Mouse (Mus musculus) midbrain, embryonic 14.5 days (tissue): ENCODE data around the gene Olfr1051. TPM values are rescaled to one million over a fixed set of nuclear protein-coding genes. Genes with fewer than 3 reads are reported as not detected.
"Not testable (repeated sequence)": the region's sequence is repeated elsewhere in the genome, so short reads cannot be mapped to it uniquely, and the experiment has no call there.

Source experiments
- ATAC-seq: fragments of 200-750 bp; cut with Nextera tagmentation; 2 replicates; pipeline ENCODE4 v1.8.0; 2017; ENCODE audit warnings: moderate number of reproducible peaks, moderate library complexity; ENCODE audit not compliant: low FRiP score, low TSS enrichment
- DNase-seq: peaks from one replicate; pipeline ENCODE4 v3.0.0-alpha.2; 2015
- H3K27ac ChIP-seq: fragments of 300-500 bp; sonication (generic); replicated peaks from 2 replicates; pipeline ENCODE4 v1.5.1; 2014; ENCODE audit warnings: mild to moderate bottlenecking, low read depth, low read length, moderate library complexity
- H3K27me3 ChIP-seq: fragments of 300-500 bp; sonication (generic); 2 replicates; pipeline ENCODE4 v1.6.1; 2014; ENCODE audit warnings: low read length, control low read depth, mixed read lengths; ENCODE audit not compliant: control insufficient read depth, insufficient read depth
- H3K36me3 ChIP-seq: fragments of 300-500 bp; sonication (generic); 2 replicates; pipeline ENCODE4 v1.6.1; 2014; ENCODE audit warnings: low read length, control low read depth; ENCODE audit not compliant: control insufficient read depth, insufficient read depth
- H3K4me1 ChIP-seq: fragments of 300-500 bp; sonication (generic); 2 replicates; pipeline ENCODE4 v1.6.1; 2014; ENCODE audit warnings: mild to moderate bottlenecking, antibody characterized with exemption, low read length, control low read depth; ENCODE audit not compliant: control insufficient read depth, insufficient read depth
- H3K4me2 ChIP-seq: fragments of 300-500 bp; sonication (generic); 2 replicates; pipeline ENCODE4 v1.6.1; 2014; ENCODE audit warnings: mild to moderate bottlenecking, low read length, moderate library complexity
- H3K4me3 ChIP-seq: fragments of 300-500 bp; sonication (generic); replicated peaks from 2 replicates; pipeline ENCODE4 v1.5.1; 2014; ENCODE audit warnings: low read depth, low read length
- H3K9ac ChIP-seq: fragments of 300-500 bp; sonication (generic); replicated peaks from 2 replicates; pipeline ENCODE4 v1.6.1; 2014; ENCODE audit warnings: mild to moderate bottlenecking, low read length, moderate library complexity
- H3K9me3 ChIP-seq: fragments of 300-500 bp; sonication (generic); 2 replicates; pipeline ENCODE4 v1.6.1; 2016; ENCODE audit warnings: low read length, control low read depth, mixed read lengths; ENCODE audit not compliant: control insufficient read depth
- WGBS: fragments of 180-500 bp; shearing (Covaris S2); extraction: QIAGEN DNeasy Blood & Tissue Kit; methylation state at CpG from one replicate; pipeline ENCODE4 v1.1.7; 2014; 5-methylcytosine and 5-hydroxymethylcytosine counted together
- polyA plus RNA-seq: library from polyadenylated mRNA; unstranded; fragments of >200 nt; fragmentation: Nextera tagmentation; extraction: Ambion mirVana; gene quantifications from 2 replicates; pipeline ENCODE4 v1.2.1, GENCODE M21; 2014

Olfr1051 gene
- polyA plus RNA-seq = not detected in 2 replicates

DNA sequence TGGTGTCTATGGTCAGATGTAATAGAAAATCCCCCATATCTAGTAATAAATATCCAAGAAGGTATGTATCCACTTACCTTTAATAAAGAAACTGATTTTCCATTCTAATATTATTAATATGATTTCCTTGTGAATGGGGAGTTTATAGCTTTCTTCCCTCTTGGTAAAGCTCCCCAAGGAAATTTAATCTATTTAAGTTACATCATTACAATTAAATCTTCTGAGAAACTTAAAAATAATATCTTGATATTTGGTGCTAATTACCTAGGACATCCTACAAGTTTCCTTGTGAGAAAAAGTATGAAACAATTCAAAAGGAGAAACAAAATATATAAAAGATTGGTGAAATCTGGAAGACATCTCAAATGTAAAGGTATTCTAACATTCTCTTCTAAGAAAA is at the start of gene Olfr1051:
TSS of gene Olfr1051 (minus strand) at position 101 of the 400 bp plus-strand sequence.
- not testable (repeated sequence) for H3K27ac ChIP-seq, H3K4me3 ChIP-seq, H3K27me3 ChIP-seq, H3K4me2 ChIP-seq, DNase-seq, ATAC-seq, H3K9ac ChIP-seq, H3K9me3 ChIP-seq, H3K4me1 ChIP-seq, H3K36me3 ChIP-seq

DNA sequence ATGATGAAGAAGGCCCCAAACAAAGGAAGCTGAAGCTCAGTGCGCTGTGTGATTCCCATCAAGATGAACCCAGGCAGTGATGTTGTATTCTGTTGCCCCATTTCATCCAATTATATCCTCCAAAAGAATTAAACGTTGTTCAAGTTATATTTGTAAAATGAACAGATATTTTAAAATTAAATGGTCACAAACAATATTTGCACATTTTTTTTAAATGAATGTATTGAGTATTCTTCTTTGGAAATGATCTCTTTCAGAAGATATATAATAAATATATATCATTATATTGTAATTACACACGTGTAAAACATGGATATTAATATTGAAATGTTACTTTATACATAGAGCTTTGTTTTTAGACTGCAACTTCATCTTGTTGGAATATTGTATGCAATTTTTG is 36.3 kb upstream of the Olfr1051 start, which contains the start of gene Olfr1053:
TSS of gene Olfr1053 (minus strand) at position 101 of the 400 bp plus-strand sequence.
- no peak within 1 kb of the TSS for H3K27ac ChIP-seq
- no peak for ATAC-seq
- no peak within 1 kb of the TSS for H3K4me2 ChIP-seq
- H3K4me1 ChIP-seq = no peaks in the 10 kb centered on the region
- no peaks in the 10 kb centered on the region for H3K36me3 ChIP-seq
- no peaks in the 10 kb centered on the region for H3K27me3 ChIP-seq
- 65% methylated on average over 3 of the region's 3 CpGs for WGBS
- H3K9me3 ChIP-seq = no peaks in the 10 kb centered on the region
- H3K9ac ChIP-seq = no peak within 1 kb of the TSS
- no peak for DNase-seq
- no peak within 1 kb of the TSS for H3K4me3 ChIP-seq

DNA sequence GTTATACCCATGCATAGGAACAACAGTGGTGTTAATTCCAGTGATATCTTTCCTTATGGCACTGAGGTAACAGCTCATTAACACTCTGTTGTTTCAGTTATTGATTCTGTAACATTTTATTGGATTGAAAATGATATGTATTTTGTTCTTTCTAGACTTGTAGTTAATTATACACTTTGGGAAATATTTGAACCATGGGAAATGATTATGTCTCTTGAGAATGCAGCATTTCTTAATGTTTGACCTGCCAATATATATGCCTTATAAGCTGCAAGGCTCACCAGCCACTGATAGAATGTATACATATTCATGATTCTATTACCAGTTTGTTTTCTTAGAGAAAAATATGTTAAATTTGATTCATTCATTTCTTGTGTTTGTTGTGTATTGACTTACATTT is 13.3 kb upstream of the Olfr1051 start, which contains the start of gene Olfr1052:
TSS of gene Olfr1052 (plus strand) at position 301 of the 400 bp plus-strand sequence.
- no peak within 1 kb of the TSS for H3K4me3 ChIP-seq
- no peak within 1 kb of the TSS for H3K9ac ChIP-seq
- H3K36me3 ChIP-seq = no peaks in the 10 kb centered on the region
- DNase-seq (no peak), ATAC-seq (no peak)
- no peaks in the 10 kb centered on the region for H3K4me1 ChIP-seq
- H3K27ac ChIP-seq = no peak within 1 kb of the TSS
- H3K27me3 ChIP-seq = no peaks in the 10 kb centered on the region
- no peaks in the 10 kb centered on the region for H3K9me3 ChIP-seq
- H3K4me2 ChIP-seq = no peak within 1 kb of the TSS

DNA sequence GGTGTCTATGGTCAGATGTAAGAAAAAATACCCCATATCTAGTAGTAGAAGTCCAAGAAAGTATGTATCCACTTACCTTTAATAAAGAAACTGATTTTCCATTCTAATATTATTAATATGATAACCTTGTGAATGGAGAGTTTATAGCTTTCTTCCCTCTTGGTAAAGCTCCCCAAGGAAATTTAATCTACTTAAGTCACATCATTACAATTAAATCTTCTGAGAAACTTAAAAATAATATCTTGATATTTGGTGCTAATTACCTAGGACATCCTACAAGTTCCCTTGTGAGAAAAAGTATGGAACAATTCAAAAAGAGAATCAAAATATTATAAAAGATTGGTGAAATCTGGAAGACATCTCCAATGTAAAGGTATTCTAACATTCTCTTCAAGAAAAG is 20.7 kb downstream of the Olfr1051 start, which contains the start of gene Olfr1049:
TSS of gene Olfr1049 (minus strand) at position 101 of the 400 bp plus-strand sequence.
- not testable (repeated sequence) for ATAC-seq, H3K27me3 ChIP-seq, H3K4me3 ChIP-seq, H3K4me1 ChIP-seq, H3K27ac ChIP-seq, H3K36me3 ChIP-seq, H3K9me3 ChIP-seq, H3K9ac ChIP-seq, H3K4me2 ChIP-seq, DNase-seq

DNA sequence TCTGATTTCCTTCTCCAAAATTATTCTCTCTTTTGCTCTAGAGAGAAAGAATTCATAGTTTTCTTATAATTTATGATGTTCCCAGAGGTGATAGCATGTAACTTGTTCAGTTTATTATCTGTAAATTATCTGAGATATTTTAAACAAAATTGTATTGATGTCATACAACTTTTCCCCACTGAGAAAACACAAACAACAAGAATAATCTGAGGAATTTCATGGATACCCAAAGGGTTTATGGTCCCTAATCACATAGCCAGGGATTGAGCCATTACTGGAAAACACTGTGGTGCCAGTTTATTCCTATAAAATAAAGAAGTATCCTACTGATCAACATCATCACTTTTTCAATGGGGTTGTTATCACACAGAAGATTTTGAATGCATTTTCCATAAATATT is 38.7 kb downstream of the Olfr1051 start, which contains the start of gene Olfr1048:
TSS of gene Olfr1048 (minus strand) at position 101 of the 400 bp plus-strand sequence.
- Histone ChIP-seq H3K9ac (no peak within 1 kb of the TSS), H3K36me3 (no peaks in the 10 kb centered on the region), H3K27ac (no peak within 1 kb of the TSS), H3K27me3 (no peaks in the 10 kb centered on the region), H3K4me3 (no peak within 1 kb of the TSS), H3K4me1 (no peaks in the 10 kb centered on the region), H3K9me3 (no peaks in the 10 kb centered on the region), H3K4me2 (no peak within 1 kb of the TSS)
- ATAC-seq (no peak), DNase-seq (no peak)

DNA sequence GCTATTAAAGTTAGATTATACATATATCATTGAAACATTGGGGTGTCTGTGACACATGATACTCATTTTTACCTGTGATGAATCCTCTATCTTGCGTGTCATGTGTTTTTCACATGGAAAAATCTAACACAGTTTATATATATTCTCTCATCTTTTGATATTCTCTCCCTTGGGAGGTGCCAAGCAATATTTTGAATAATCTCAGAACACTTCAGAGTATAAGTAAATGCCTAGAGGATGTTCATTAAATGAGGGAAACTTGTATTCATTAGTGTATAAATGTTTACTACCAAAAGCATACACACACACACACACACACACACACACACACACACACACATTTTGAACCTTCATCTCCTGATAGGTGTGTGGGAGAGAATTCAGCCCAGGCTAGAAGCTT is 47.6 kb downstream of the Olfr1051 start, which contains the start of gene Olfr1047:
TSS of gene Olfr1047 (minus strand) at position 101 of the 400 bp plus-strand sequence.
- Histone ChIP-seq H3K4me3 (no peak within 1 kb of the TSS), H3K27me3 (no peaks in the 10 kb centered on the region), H3K4me1 (no peaks in the 10 kb centered on the region), H3K27ac (no peak within 1 kb of the TSS), H3K9me3 (no peaks in the 10 kb centered on the region), H3K9ac (no peak within 1 kb of the TSS), H3K4me2 (no peak within 1 kb of the TSS), H3K36me3 (no peaks in the 10 kb centered on the region)
- DNase-seq (no peak), ATAC-seq (no peak)
- 91% methylated on average over 1 of the region's 1 CpGs for WGBS

Other genes with a start within 250 kb of the Olfr1051 start
- not detected in 2 replicates for gene Olfr1034, start 233.2 kb downstream of the Olfr1051 start, polyA plus RNA-seq
- not detected in 2 replicates for gene Olfr1036, start 205.1 kb downstream of the Olfr1051 start, polyA plus RNA-seq
- gene Olfr1037, start 191.7 kb downstream of the Olfr1051 start, polyA plus RNA-seq = not detected in 2 replicates
- not detected in 2 replicates for gene Olfr1039, start 143.2 kb downstream of the Olfr1051 start, polyA plus RNA-seq
- not detected in 2 replicates for gene Olfr1040, start 132.4 kb downstream of the Olfr1051 start, polyA plus RNA-seq
- not detected in 2 replicates for gene Olfr1042, start 117.2 kb downstream of the Olfr1051 start, polyA plus RNA-seq
- gene Olfr1043, start 111.6 kb downstream of the Olfr1051 start, polyA plus RNA-seq = not detected in 2 replicates
- not detected in 2 replicates for gene Olfr1044, start 101.3 kb downstream of the Olfr1051 start, polyA plus RNA-seq
- gene Olfr52, start 93.4 kb downstream of the Olfr1051 start, polyA plus RNA-seq = not detected in 2 replicates
- not detected in 2 replicates for gene Olfr1045, start 76.1 kb downstream of the Olfr1051 start, polyA plus RNA-seq
- gene Olfr1046, start 59.8 kb downstream of the Olfr1051 start, polyA plus RNA-seq = not detected in 2 replicates
- not detected in 2 replicates for gene Olfr1047, start 47.7 kb downstream of the Olfr1051 start, polyA plus RNA-seq
- not detected in 2 replicates for gene Olfr1048, start 38.8 kb downstream of the Olfr1051 start, polyA plus RNA-seq
- gene Olfr1049, start 20.8 kb downstream of the Olfr1051 start, polyA plus RNA-seq = not detected in 2 replicates
- not detected in 2 replicates for gene Olfr1052, start 13.4 kb upstream of the Olfr1051 start, polyA plus RNA-seq
- gene Olfr1053, start 36.2 kb upstream of the Olfr1051 start, polyA plus RNA-seq = not detected in 2 replicates
- gene Olfr1054, start 56.3 kb upstream of the Olfr1051 start, polyA plus RNA-seq = not detected in 2 replicates
- gene Olfr1055, start 71.2 kb upstream of the Olfr1051 start, polyA plus RNA-seq = not detected in 2 replicates
- not detected in 2 replicates for gene Olfr1056, start 83.4 kb upstream of the Olfr1051 start, polyA plus RNA-seq
- not detected in 2 replicates for gene Olfr1057, start 99.3 kb upstream of the Olfr1051 start, polyA plus RNA-seq
- not detected in 2 replicates for gene Olfr1058, start 109.5 kb upstream of the Olfr1051 start, polyA plus RNA-seq
- gene Olfr1061, start 135.0 kb upstream of the Olfr1051 start, polyA plus RNA-seq = not detected in 2 replicates
- gene Olfr1062, start 147.7 kb upstream of the Olfr1051 start, polyA plus RNA-seq = not detected in 2 replicates
- gene Olfr1065, start 171.5 kb upstream of the Olfr1051 start, polyA plus RNA-seq = not detected in 2 replicates
- gene Olfr1066, start 177.2 kb upstream of the Olfr1051 start, polyA plus RNA-seq = not detected in 2 replicates
- not detected in 2 replicates for gene Olfr228, start 208.3 kb upstream of the Olfr1051 start, polyA plus RNA-seq
- not detected in 2 replicates for gene Olfr1076, start 229.4 kb upstream of the Olfr1051 start, polyA plus RNA-seq